Mouse (Mus musculus) megakaryocyte, embryonic 14.5 days (primary cell): ENCODE results near the gene Aqp12.

Experiments
- FLI1 ChIP-seq: IDR thresholded peaks from 2 replicates; pipeline ENCODE4 v1.6.1; 2012; ENCODE audit warnings: low read length, inconsistent platforms, mixed read lengths
- GATA1 ChIP-seq: IDR thresholded peaks from 3 replicates; pipeline ENCODE4 v1.6.1; 2012; ENCODE audit warnings: mixed read lengths, low read length, inconsistent platforms, borderline replicate concordance

DNA sequence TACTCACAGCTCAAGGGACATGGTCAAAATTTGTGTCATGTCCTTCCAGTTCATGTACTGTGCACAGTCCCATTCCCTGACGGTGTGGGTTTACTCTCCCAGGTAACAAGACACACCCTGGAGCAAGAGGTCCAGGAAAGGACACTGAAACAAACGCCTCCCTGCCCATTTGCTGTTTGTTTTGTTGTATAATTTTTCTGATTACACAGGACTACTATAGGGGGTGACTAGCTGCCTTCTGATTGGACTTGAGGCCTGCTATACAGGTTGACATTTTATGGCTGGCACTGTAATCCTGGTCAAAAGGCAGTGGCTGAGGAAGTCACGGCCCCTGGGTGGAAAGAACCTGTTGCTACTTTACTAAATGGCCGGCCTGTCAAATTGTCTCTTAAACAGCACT, 16.2 kb upstream of the Aqp12 start:
- no peak for TF ChIP-seq GATA1
- no peak for TF ChIP-seq FLI1
